Mouse (Mus musculus): ENCODE data around the gene Prrt4. TPM values are rescaled to one million over a fixed set of nuclear protein-coding genes. Genes with fewer than 3 reads are reported as not detected.

The Prrt4 gene
- polyA plus RNA-seq, 1 experiment from 2014 or later, result 0.48 TPM

DNA sequence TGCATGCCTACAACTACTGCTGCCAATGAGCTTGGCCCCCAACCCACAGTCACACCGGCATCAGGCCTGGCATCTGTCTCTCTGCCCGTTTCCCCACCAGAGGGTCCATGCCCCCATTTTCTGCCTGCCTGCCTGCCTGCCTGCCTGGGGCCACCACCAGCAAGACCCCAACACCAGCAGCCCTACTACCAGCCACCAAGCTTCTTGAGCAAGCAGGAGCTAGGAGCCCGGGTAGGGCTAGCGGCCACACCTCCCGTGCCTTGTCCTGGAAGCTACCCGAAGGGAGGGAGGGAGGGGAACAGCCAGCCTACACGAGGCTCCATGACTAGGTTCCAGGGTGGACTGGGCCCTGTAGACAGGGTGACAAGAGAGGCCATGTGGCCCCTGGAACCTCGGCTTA is 22.6 kb upstream of the Prrt4 start:
- Histone ChIP-seq H3K4me2 (replicated peaks; ENCODE audit: low read depth, low read length) (no peak overlapping the region), H3K9ac (replicated peaks; ENCODE audit: low read depth, low read length) (no peak overlapping the region), H3K4me3 (ENCODE audit: low read depth, low read length) (no peak overlapping the region), H3K9me3 (ENCODE audit: control insufficient read depth, low read depth, low read length) (no peaks in the 10 kb centered on the region), H3K27me3 (ENCODE audit: control insufficient read depth, insufficient read depth, low read length) (no peaks in the 10 kb centered on the region), H3K36me3 (ENCODE audit: control insufficient read depth, insufficient read depth, low read length) (peaks cover 28% of the 10 kb centered on the region; the same call in 1 of the 2 replicates), H3K4me1 (ENCODE audit: control insufficient read depth, insufficient read depth, low read length) (no peaks in the 10 kb centered on the region), H3K27ac (ENCODE audit: low read length) (no peak overlapping the region)
- WGBS, result 83% methylated on average over 7 of the region's 8 CpGs
- no peak for ATAC-seq (ENCODE audit: insufficient number of reproducible peaks, insufficient read depth, low FRiP score, low read depth)

DNA sequence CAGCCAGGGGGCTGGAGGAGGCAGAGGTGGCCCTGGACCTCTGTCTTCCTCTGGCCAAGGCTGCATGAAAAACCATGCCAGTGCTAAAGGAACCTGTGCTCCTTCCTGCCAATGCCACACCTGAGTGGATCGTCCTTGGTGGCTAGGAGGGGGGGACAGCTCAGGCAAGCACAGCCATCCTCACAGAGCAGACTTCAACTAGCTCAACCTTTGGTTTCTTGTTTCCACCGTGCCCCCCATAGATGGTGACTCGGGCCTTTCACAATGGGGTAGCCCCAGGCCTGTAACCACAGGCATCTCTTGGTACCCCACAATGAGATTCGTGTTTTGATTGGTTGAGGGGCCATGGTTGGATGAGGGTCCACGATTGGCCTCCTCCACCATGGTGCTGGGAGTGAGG is 22.0 kb upstream of the Prrt4 start:
- Histone ChIP-seq H3K4me3 (ENCODE audit: low read depth, low read length) (no peak overlapping the region), H3K4me1 (ENCODE audit: control insufficient read depth, insufficient read depth, low read length) (no peaks in the 10 kb centered on the region), H3K36me3 (ENCODE audit: control insufficient read depth, insufficient read depth, low read length) (peaks cover 28% of the 10 kb centered on the region; the same call in 1 of the 2 replicates), H3K4me2 (replicated peaks; ENCODE audit: low read depth, low read length) (no peak overlapping the region), H3K27me3 (ENCODE audit: control insufficient read depth, insufficient read depth, low read length) (no peaks in the 10 kb centered on the region), H3K9me3 (ENCODE audit: control insufficient read depth, low read depth, low read length) (no peaks in the 10 kb centered on the region), H3K27ac (ENCODE audit: low read length) (no peak overlapping the region), H3K9ac (replicated peaks; ENCODE audit: low read depth, low read length) (no peak overlapping the region)
- 84% methylated on average over 5 of the region's 5 CpGs for WGBS
- ATAC-seq (ENCODE audit: insufficient number of reproducible peaks, insufficient read depth, low FRiP score, low read depth), result no peak

DNA sequence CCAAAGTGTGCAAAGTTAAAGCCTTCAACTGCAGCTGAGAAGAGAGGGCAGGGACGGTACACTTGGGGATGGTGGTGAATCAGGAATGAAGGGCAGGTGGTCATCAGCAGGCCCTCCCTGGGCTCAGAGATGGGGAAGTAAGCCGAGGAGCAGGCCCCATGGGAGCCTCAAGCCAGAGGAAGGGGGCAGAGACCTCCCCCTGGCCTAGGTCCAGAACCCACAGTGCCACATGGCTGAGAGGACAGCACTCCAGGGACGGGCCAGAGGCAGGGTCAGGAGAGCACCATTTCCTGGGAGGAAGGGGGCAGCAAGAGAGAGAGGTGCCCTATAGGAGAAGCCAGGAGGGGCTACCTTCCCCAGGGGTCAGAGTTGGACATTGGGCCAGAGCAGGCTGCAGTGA is 21.1 kb upstream of the Prrt4 start:
- no peak overlapping the region for H3K9ac ChIP-seq (replicated peaks; ENCODE audit: low read depth, low read length)
- H3K4me2 ChIP-seq (replicated peaks; ENCODE audit: low read depth, low read length), result no peak overlapping the region
- no peaks in the 10 kb centered on the region for H3K9me3 ChIP-seq (ENCODE audit: control insufficient read depth, low read depth, low read length)
- no peak overlapping the region for H3K4me3 ChIP-seq (ENCODE audit: low read depth, low read length)
- H3K36me3 ChIP-seq (ENCODE audit: control insufficient read depth, insufficient read depth, low read length), result peaks cover 23% of the 10 kb centered on the region; the same call in 1 of the 2 replicates
- H3K4me1 ChIP-seq (ENCODE audit: control insufficient read depth, insufficient read depth, low read length), result no peaks in the 10 kb centered on the region
- H3K27ac ChIP-seq (ENCODE audit: low read length), result no peak overlapping the region
- WGBS, result 65% methylated on average over 3 of the region's 3 CpGs
- H3K27me3 ChIP-seq (ENCODE audit: control insufficient read depth, insufficient read depth, low read length), result no peaks in the 10 kb centered on the region
- no peak for ATAC-seq (ENCODE audit: insufficient number of reproducible peaks, insufficient read depth, low FRiP score, low read depth)

DNA sequence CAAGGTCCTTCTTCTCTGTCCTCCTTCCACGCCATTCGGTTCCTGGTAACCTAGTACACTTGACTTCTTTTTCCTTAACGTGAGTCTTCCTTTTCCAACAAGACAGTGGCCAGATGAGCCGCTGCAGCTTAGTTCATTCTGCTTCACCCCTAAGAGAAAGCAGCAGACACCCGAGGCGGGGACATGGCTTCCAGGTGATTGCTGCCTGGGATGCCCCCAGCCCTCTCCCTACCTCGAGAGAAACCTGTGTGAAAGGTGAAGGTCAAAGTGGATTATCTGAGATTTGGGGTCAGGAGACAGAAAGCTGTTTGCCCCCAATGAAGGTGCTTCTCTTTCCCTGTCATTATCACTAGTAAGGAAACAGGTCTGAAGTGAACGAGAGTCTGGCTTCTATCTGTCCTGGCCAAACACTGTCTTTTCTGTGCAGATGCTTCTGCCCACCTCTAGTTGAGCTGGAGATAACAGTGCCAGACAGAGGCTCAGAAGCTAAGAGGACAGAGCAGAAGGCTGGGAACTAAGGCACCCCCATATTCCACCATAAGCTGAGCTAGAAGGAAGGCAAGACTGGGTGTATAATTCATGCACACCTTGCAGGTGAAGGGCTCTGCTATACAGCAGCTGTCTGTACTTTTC is 20.0 kb upstream of the Prrt4 start:
- H3K27ac ChIP-seq (ENCODE audit: low read length), result no peak overlapping the region
- no peaks in the 10 kb centered on the region for H3K27me3 ChIP-seq (ENCODE audit: control insufficient read depth, insufficient read depth, low read length)
- H3K4me3 ChIP-seq (ENCODE audit: low read depth, low read length), result peak overlapping the region; percentile 34; the same call in 1 of the 2 replicates
- no peaks in the 10 kb centered on the region for H3K4me1 ChIP-seq (ENCODE audit: control insufficient read depth, insufficient read depth, low read length)
- 30% methylated on average over 8 of the region's 8 CpGs for WGBS
- ATAC-seq (ENCODE audit: insufficient number of reproducible peaks, insufficient read depth, low FRiP score, low read depth), result no peak
- H3K9me3 ChIP-seq (ENCODE audit: control insufficient read depth, low read depth, low read length), result no peaks in the 10 kb centered on the region
- H3K4me2 ChIP-seq (replicated peaks; ENCODE audit: low read depth, low read length), result peak overlapping the region; percentile 65
- peaks cover 16% of the 10 kb centered on the region; the same call in 1 of the 2 replicates for H3K36me3 ChIP-seq (ENCODE audit: control insufficient read depth, insufficient read depth, low read length)
- H3K9ac ChIP-seq (replicated peaks; ENCODE audit: low read depth, low read length), result no peak overlapping the region

DNA sequence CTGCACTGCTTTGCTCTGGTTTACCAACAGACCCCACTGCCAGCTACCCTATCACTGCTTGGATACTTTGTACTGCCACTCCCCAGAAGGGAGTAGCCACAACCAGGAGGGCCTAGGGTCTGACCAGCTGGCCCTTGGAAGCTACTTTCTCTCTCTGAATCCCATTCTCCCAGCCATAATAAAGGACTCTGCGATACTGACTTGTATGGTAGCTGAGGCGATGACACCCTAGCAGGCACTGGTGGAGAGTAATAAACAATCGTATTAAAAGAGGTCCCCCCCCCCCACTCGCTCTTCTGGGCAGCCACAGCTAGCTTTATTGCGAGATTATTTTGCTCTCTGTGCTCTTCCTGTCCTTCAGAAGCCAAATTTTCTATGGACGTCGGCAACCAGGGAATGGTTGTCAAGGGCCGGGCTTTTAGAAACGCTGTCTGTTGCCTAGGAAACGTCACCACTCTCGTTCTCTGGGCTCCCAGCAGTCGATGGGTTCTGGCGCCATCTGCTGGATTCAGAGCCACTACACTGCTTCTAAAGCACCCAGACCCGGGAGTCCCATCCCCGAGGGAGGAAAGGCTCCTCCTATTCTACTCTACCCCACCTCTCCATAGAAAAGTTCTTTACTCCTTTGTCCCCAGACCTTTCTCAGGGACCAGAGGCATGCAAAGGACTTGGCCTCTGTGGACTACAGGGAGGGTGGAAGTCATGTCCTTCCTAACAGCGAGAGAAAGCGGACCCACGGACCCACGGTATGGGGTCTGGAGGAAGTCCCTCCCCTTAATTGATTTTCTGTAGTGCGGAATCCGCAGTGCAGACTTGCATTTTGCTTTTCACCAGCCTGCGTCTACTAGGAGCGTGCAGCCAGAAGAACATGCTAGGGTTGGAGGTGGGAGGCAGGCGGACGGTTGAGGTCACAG is 19.2 kb upstream of the Prrt4 start:
- Histone ChIP-seq H3K4me3 (ENCODE audit: low read depth, low read length) (peak overlapping the region; percentile 34), H3K27ac (ENCODE audit: low read length) (no peak overlapping the region), H3K36me3 (ENCODE audit: control insufficient read depth, insufficient read depth, low read length) (peaks cover 10% of the 10 kb centered on the region; the same call in 1 of the 2 replicates), H3K4me2 (replicated peaks; ENCODE audit: low read depth, low read length) (peak overlapping the region; percentile 65), H3K27me3 (ENCODE audit: control insufficient read depth, insufficient read depth, low read length) (no peaks in the 10 kb centered on the region), H3K9ac (replicated peaks; ENCODE audit: low read depth, low read length) (no peak overlapping the region), H3K4me1 (ENCODE audit: control insufficient read depth, insufficient read depth, low read length) (no peaks in the 10 kb centered on the region), H3K9me3 (ENCODE audit: control insufficient read depth, low read depth, low read length) (no peaks in the 10 kb centered on the region)
- peak; percentile 79; the same call in 1 of the 2 replicates for ATAC-seq (ENCODE audit: insufficient number of reproducible peaks, insufficient read depth, low FRiP score, low read depth)
- WGBS, result 9% methylated on average over 25 of the region's 25 CpGs

DNA sequence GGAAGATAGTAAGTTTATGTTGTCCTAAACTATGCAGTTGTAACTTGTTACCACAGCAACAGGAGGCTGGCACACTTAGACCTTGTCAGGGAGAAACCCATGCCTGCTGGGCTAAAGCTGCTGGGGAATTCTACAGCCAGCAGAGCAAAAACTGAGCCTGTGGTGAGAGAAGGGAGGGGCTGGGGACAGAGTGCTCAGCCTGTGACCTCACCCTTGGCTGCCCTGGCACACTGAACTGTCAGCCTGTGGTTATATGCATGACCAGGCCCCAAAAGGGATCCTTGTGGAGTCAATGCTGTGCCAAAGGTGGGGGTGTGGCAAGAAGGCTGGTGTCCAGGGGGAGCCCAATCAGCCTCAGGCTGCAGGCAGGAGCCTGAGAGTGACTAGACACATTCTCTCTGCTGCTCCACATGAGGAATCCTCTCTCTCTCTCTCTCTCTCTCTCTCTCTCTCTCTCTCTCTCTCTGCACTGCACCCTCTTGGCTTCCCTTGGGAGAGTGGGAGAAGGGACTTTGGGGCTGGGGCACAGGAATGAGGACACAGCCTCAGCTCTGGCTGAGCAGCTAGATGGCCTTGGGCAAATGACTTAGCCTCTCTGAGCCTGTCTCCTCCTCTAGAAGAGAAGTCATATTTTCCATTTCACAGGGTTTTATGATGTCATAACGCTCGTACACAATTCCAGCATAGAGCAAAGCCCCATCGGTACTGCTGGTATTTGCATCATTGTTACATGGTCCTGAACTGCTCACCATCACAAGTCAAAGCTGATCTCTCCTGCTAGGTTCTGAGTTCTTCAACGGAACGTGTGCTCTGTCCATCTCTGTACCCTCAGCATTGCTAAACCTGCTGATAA is 16.7 kb upstream of the Prrt4 start:
- WGBS, result 81% methylated on average over 5 of the region's 5 CpGs
- no peak for ATAC-seq (ENCODE audit: insufficient number of reproducible peaks, insufficient read depth, low FRiP score, low read depth)

DNA sequence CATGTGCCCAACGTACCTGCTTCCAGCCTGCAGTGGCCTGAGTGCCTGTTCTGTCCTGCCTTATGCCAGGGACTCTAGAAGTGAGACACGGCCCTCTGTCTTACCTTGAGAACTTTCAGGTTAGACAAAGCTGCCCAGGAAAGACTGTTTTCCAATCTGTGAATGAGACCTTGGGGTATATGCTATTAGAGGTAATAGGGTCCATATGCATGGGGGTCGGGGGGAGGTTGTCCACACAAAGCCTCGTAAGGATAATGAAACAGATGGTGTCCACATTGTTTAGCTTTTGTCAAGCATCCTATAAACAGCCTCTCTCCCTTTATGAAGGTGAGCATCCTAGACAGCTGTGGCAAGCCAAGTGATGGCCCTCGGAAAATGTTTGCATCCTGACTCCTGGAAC is 15.8 kb upstream of the Prrt4 start:
- 78% methylated on average over 5 of the region's 5 CpGs for WGBS
- no peak overlapping the region for H3K9ac ChIP-seq (replicated peaks; ENCODE audit: low read depth, low read length)
- no peaks in the 10 kb centered on the region for H3K4me1 ChIP-seq (ENCODE audit: control insufficient read depth, insufficient read depth, low read length)
- no peaks in the 10 kb centered on the region for H3K36me3 ChIP-seq (ENCODE audit: control insufficient read depth, insufficient read depth, low read length)
- H3K27ac ChIP-seq (ENCODE audit: low read length), result no peak overlapping the region
- H3K4me3 ChIP-seq (ENCODE audit: low read depth, low read length), result no peak overlapping the region
- ATAC-seq (ENCODE audit: insufficient number of reproducible peaks, insufficient read depth, low FRiP score, low read depth), result no peak
- no peak overlapping the region for H3K4me2 ChIP-seq (replicated peaks; ENCODE audit: low read depth, low read length)
- H3K27me3 ChIP-seq (ENCODE audit: control insufficient read depth, insufficient read depth, low read length), result no peaks in the 10 kb centered on the region
- no peaks in the 10 kb centered on the region for H3K9me3 ChIP-seq (ENCODE audit: control insufficient read depth, low read depth, low read length)

More for the DNA sequence above, 16.7 kb upstream of the Prrt4 start:
- Histone ChIP-seq H3K27ac (ENCODE audit: low read length) (no peak overlapping the region), H3K4me3 (ENCODE audit: low read depth, low read length) (no peak overlapping the region), H3K36me3 (ENCODE audit: control insufficient read depth, insufficient read depth, low read length) (no peaks in the 10 kb centered on the region), H3K9ac (replicated peaks; ENCODE audit: low read depth, low read length) (no peak overlapping the region), H3K4me2 (replicated peaks; ENCODE audit: low read depth, low read length) (no peak overlapping the region), H3K27me3 (ENCODE audit: control insufficient read depth, insufficient read depth, low read length) (no peaks in the 10 kb centered on the region), H3K4me1 (ENCODE audit: control insufficient read depth, insufficient read depth, low read length) (no peaks in the 10 kb centered on the region), H3K9me3 (ENCODE audit: control insufficient read depth, low read depth, low read length) (no peaks in the 10 kb centered on the region)
